Mouse (Mus musculus) G1E (cell line): ENCODE data around the gene Eif4a2. TPM values are rescaled to one million over a fixed set of nuclear protein-coding genes. Genes with fewer than 3 reads are reported as not detected.

Source experiments
- ATAC-seq: 2 replicates; pipeline ENCODE4 v1.8.0; 2016; ENCODE audit warnings: mild to moderate bottlenecking; ENCODE audit not compliant: insufficient number of reproducible peaks, poor library complexity, low FRiP score, severe bottlenecking; ENCODE audit errors: extremely low read depth
- DNase-seq: peaks from one replicate; pipeline ENCODE4 v3.0.0; 2012; ENCODE audit warnings: low spot score
- H3K27me3 ChIP-seq: 2 replicates; pipeline ENCODE4 v1.6.1; 2012; ENCODE audit warnings: mild to moderate bottlenecking, low read length, inconsistent platforms; ENCODE audit not compliant: insufficient read depth
- H3K36me3 ChIP-seq: replicated peaks from 2 replicates; pipeline ENCODE3; 2012; ENCODE audit warnings: mild to moderate bottlenecking, inconsistent platforms
- H3K4me1 ChIP-seq: 2 replicates; pipeline ENCODE4 v1.6.1; 2012; ENCODE audit warnings: low read depth, low read length, inconsistent platforms, mixed read lengths; ENCODE audit not compliant: insufficient read depth
- H3K4me3 ChIP-seq: 2 replicates; pipeline ENCODE4 v1.5.1; 2012; ENCODE audit warnings: low read depth, mild to moderate bottlenecking, inconsistent platforms, low read length, moderate library complexity, mixed read lengths
- H3K9me3 ChIP-seq: replicated peaks from 2 replicates; pipeline ENCODE4 v1.6.1; 2012; ENCODE audit warnings: inconsistent platforms
- CTCF ChIP-seq: IDR thresholded peaks from 2 replicates; pipeline ENCODE4 v1.5.1; 2012; ENCODE audit warnings: low read depth, low read length, inconsistent platforms, mixed read lengths
- GATA1 ChIP-seq: IDR thresholded peaks from 2 replicates; pipeline ENCODE4 v1.6.1; 2012; ENCODE audit warnings: borderline replicate concordance, low read length, inconsistent platforms, mixed read lengths
- GATA2 ChIP-seq: IDR thresholded peaks from 2 replicates; pipeline ENCODE4 v1.6.1; 2012; ENCODE audit warnings: low read depth, low read length, inconsistent platforms, borderline replicate concordance
- POLR2AphosphoS5 ChIP-seq: IDR thresholded peaks from 2 replicates; pipeline ENCODE4 v1.6.1; 2012; ENCODE audit warnings: low read depth, low read length, inconsistent platforms; ENCODE audit not compliant: insufficient replicate concordance
- TAL1 ChIP-seq: conservative IDR thresholded peaks from 2 replicates; pipeline ENCODE4 v1.6.1; 2012; ENCODE audit warnings: low read depth, low read length, inconsistent platforms, mixed read lengths
- polyA plus RNA-seq: library from polyadenylated mRNA; stranded (reverse); fragments of >175 nt; gene quantifications from 2 replicates; pipeline ENCODE4 v1.2.3, GENCODE M21; 2012
- total RNA-seq, 2 experiments: library from RNA; stranded (forward) in 1 of 2; stranded (reverse) in 1 of 2; fragments of 200-1000 nt in 1 of 2; fragments of >200 nt in 1 of 2; fragmentation: Nextera tagmentation in 1 of 2; gene quantifications; 2 replicates each; pipeline ENCODE4 v1.2.3; 2014 to 2017

Gene Eif4a2
- total and polyA plus RNA-seq, 3 experiments, result 10.5 to 913 (median 776) TPM

- Histone ChIP-seq H3K4me3 (no peak overlapping the region), H3K27me3 (no peaks in the 10 kb centered on the region; the same call in 1 of the 2 replicates), H3K9me3 (no peaks in the 10 kb centered on the region), H3K36me3 (no peaks in the 10 kb centered on the region), H3K4me1 (no peaks in the 10 kb centered on the region)
- no peak for TF ChIP-seq POLR2AphosphoS5
- no peak for TF ChIP-seq GATA2
- TF ChIP-seq CTCF, result no peak
- no peak for TF ChIP-seq TAL1
- no peak for TF ChIP-seq GATA1
- DNase-seq, result no peak
- ATAC-seq, result no peak
Observed at GRCm38 (mm10) chr16:23144326-23144725, 37.1 kb downstream of the Eif4a2 start.

GRCm38 (mm10) chr16:23145211-23145610 is 38.0 kb downstream of the Eif4a2 start:
- no peaks in the 10 kb centered on the region for H3K36me3 ChIP-seq
- no peaks in the 10 kb centered on the region for H3K4me1 ChIP-seq
- H3K27me3 ChIP-seq, result no peaks in the 10 kb centered on the region
- no peak for ATAC-seq
- no peaks in the 10 kb centered on the region for H3K9me3 ChIP-seq
- TF ChIP-seq POLR2AphosphoS5 (no peak), GATA1 (no peak), GATA2 (no peak), CTCF (no peak)
- DNase-seq, result no peak
- H3K4me3 ChIP-seq, result no peak overlapping the region

DNA sequence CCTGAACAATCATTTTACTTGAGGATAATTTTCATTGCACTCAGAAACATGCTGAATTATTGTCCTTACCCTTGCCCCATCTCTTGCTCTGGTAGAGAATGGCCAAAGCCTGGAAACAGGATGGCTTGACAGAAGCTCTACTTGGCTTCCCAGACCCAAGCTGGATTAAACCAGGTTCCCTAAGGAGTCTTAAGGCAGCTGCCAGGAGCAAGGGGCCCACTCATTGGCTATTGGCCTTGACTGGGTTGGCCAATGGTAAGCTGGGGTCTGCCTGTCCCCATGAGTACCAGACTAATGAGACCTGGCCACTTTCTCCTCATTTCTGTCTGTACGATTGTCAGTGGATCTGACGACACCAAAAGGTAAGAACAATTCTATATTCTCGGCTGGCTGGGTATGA is 39.0 kb downstream of the Eif4a2 start, which contains the start of gene Adipoq:
Gene Adipoq, plus strand, starts transcription at position 257 of the 400 bp plus-strand sequence.
- DNase-seq (no peak), ATAC-seq (no peak)
- Histone ChIP-seq H3K4me3 (no peak within 1 kb of the TSS), H3K27me3 (no peaks in the 10 kb centered on the region), H3K4me1 (no peaks in the 10 kb centered on the region), H3K36me3 (no peaks in the 10 kb centered on the region), H3K9me3 (no peaks in the 10 kb centered on the region)
- TF ChIP-seq TAL1, result no peak
- TF ChIP-seq GATA1, result no peak
- TF ChIP-seq POLR2AphosphoS5, result no peak
- TF ChIP-seq CTCF, result no peak
- TF ChIP-seq GATA2, result no peak

GRCm38 (mm10) chr16:23148936-23149335 is 41.7 kb downstream of the Eif4a2 start:
- no peak overlapping the region for H3K4me3 ChIP-seq
- no peaks in the 10 kb centered on the region for H3K9me3 ChIP-seq
- H3K4me1 ChIP-seq, result no peaks in the 10 kb centered on the region
- no peak for TF ChIP-seq TAL1
- no peak for TF ChIP-seq POLR2AphosphoS5
- no peak for TF ChIP-seq GATA1
- no peak for TF ChIP-seq GATA2
- no peak for TF ChIP-seq CTCF
- DNase-seq (no peak), ATAC-seq (no peak)
- H3K27me3 ChIP-seq, result no peaks in the 10 kb centered on the region
- H3K36me3 ChIP-seq, result no peaks in the 10 kb centered on the region

- Histone ChIP-seq H3K9me3 (no peaks in the 10 kb centered on the region), H3K27me3 (0 out of 2 replicates have a peak, but pooled peaks cover 2% of the 10 kb centered on the region), H3K36me3 (no peaks in the 10 kb centered on the region), H3K4me3 (no peak overlapping the region), H3K4me1 (no peaks in the 10 kb centered on the region)
- TF ChIP-seq GATA2, result no peak
- TF ChIP-seq POLR2AphosphoS5, result no peak
- no peak for ATAC-seq
- DNase-seq, result no peak
Observed at GRCm38 (mm10) chr16:23149396-23149795, 42.2 kb downstream of the Eif4a2 start.

DNA sequence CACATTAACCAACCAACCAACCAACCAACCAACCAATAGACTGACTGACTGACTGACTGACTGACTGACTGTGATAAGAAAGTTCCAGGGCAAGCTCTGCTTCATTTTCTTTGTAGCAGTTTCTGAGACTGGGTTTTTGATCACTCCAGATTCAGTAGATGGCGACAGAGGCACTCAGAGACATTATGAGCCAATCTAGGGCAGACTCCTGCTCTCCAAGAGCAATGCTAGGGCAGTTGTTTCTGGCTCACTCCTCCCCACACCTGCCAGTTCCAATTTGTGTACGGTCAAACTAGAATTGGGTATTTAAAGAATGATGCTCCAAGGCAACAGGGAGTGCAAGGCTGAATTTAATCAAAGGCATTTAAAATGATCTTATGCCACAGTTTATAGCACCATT is 44.2 kb downstream of the Eif4a2 start:
- Histone ChIP-seq H3K27me3 (0 out of 2 replicates have a peak, but pooled peaks cover 2% of the 10 kb centered on the region), H3K9me3 (no peaks in the 10 kb centered on the region), H3K4me1 (no peaks in the 10 kb centered on the region), H3K36me3 (no peaks in the 10 kb centered on the region), H3K4me3 (no peak overlapping the region)
- no peak for DNase-seq
- ATAC-seq, result no peak
- TF ChIP-seq GATA1 (no peak), CTCF (no peak), TAL1 (no peak), POLR2AphosphoS5 (no peak), GATA2 (no peak)

DNA sequence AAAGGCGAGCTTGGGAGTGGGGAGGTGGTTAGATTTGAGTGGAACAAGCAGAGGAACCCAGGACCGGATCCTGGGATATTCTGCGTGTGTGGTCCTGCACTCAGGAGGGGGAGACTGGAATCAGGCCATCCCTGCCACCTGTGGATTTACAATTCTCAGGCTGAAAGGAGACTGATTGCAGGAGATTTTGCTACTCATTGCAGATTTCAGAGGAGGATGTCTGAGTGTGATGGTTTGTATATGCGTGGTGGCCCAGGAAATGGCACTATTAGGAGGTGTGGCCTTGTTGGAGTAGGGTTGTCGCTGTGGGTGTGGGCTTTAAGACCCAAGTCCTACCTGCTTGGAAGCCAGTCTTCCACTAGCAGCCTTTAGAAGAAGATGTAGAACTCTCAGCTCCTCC is 47.0 kb downstream of the Eif4a2 start:
- H3K4me3 ChIP-seq, result no peak overlapping the region
- H3K9me3 ChIP-seq, result no peaks in the 10 kb centered on the region
- H3K27me3 ChIP-seq, result 0 out of 2 replicates have a peak, but pooled peaks cover 5% of the 10 kb centered on the region
- ATAC-seq (no peak), DNase-seq (no peak)
- H3K4me1 ChIP-seq, result no peaks in the 10 kb centered on the region
- H3K36me3 ChIP-seq, result no peaks in the 10 kb centered on the region
- TF ChIP-seq POLR2AphosphoS5 (no peak), TAL1 (no peak), GATA1 (no peak), CTCF (no peak), GATA2 (no peak)
